Mouse (Mus musculus): ENCODE measurements around the gene Gm49380.

GRCm38 (mm10) chr9:44033317-44033716, 80.0 kb downstream of the Gm49380 start:
- TF ChIP-seq CTCF (IDR thresholded peaks at IDR 0.05 in 2 of 3, conservative IDR thresholded peaks at IDR 0.05 in 1 of 3; ENCODE audit: control insufficient read depth in 1 of 3, insufficient read depth in 1 of 3, low read depth in 2 of 3, low read length in 3 of 3, poor library complexity in 1 of 3, severe bottlenecking in 1 of 3) (no peak), POLR2A (IDR thresholded peaks at IDR 0.05; ENCODE audit: control insufficient read depth in 1 of 2, insufficient read depth in 1 of 2, low read depth in 1 of 2, low read length in 2 of 2, poor library complexity in 1 of 2) (no peak), HCFC1 (IDR thresholded peaks at IDR 0.05; ENCODE audit: low read depth, low read length) (no peak), USF1 (IDR thresholded peaks at IDR 0.05; ENCODE audit: low read depth, low read length) (no peak), TCF12 (IDR thresholded peaks at IDR 0.05; ENCODE audit: low read depth, low read length) (no peak), BHLHE40 (IDR thresholded peaks at IDR 0.05; ENCODE audit: borderline replicate concordance, low read depth, low read length) (no peak), NRF1 (IDR thresholded peaks at IDR 0.05; ENCODE audit: insufficient read depth, low read depth, low read length, poor library complexity, severe bottlenecking) (no peak), MAZ (IDR thresholded peaks at IDR 0.05; ENCODE audit: low read depth, low read length) (no peak), GABPA (IDR thresholded peaks at IDR 0.05; ENCODE audit: low read depth, low read length) (no peak), GATA1 (IDR thresholded peaks at IDR 0.05; ENCODE audit: low read depth, low read length) (no peak)
